Mouse (Mus musculus): ENCODE measurements around the gene Olfr424.

Olfr424 gene

GRCm38 (mm10) chr1:174131217-174131616 lies at the start of gene Olfr424:
Gene Olfr424, plus strand, starts transcription at chr1:174131517.
- no peak for DNase-seq

DNA sequence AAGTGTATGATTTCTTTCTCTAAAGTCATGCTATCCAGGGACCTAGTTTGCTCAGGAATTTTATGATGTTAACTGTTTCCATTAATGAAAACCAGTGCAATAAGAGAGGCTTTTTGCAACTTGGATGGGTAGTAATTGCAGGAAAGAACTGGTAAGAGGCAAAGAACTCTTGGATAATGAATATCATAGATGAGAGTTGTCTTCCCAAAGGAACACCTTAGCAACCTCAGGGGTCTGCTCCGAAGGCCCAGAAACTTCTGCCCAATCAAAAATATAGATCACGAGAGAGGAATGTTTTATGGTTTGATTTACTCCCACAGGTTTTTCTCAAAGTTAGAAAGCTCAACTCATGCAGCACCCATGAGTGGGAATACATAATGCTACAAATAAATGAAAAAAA lies 47.3 kb upstream of the Olfr424 start, which contains the start of gene Olfr429:
Gene Olfr429, plus strand, starts transcription at position 301 of the 400 bp plus-strand sequence.
- no peak for DNase-seq

DNA sequence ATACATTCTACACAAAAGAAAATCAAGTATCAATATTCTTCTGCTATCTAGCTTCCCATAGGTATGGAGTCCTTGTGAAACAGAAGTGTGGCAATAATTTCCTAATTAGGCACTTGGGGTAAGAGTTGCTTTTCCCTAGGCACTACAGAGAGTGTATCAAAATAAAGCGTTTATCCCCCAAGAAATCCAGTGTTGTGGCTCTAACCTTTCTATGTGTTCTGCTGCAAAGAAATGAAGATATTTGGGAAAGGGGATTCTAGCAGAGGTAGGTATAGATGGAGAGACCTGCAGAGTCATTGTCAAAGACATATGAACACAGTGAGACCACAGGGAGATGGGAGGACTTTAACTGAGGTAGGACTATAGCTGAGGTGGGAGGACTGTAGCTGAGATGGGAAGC lies 34.7 kb upstream of the Olfr424 start, which contains the start of gene Olfr427:
Gene Olfr427, plus strand, starts transcription at position 301 of the 400 bp plus-strand sequence.
- DNase-seq = no peak

GRCm38 (mm10) chr1:174103735-174104134 lies 27.6 kb upstream of the Olfr424 start:
- no peak for DNase-seq

GRCm38 (mm10) chr1:174121062-174121461 lies 10.3 kb upstream of the Olfr424 start, which contains the start of gene Olfr231:
Gene Olfr231, minus strand, starts transcription at chr1:174121162.
- no peak for DNase-seq

GRCm38 (mm10) chr1:174131999-174132398 lies 682 bp downstream of the Olfr424 start:
- no peak for DNase-seq

- DNase-seq = no peak
Measured at GRCm38 (mm10) chr1:174141384-174141783, 10.1 kb downstream of the Olfr424 start.

GRCm38 (mm10) chr1:174146696-174147095 lies 15.4 kb downstream of the Olfr424 start:
- DNase-seq = no peak

DNA sequence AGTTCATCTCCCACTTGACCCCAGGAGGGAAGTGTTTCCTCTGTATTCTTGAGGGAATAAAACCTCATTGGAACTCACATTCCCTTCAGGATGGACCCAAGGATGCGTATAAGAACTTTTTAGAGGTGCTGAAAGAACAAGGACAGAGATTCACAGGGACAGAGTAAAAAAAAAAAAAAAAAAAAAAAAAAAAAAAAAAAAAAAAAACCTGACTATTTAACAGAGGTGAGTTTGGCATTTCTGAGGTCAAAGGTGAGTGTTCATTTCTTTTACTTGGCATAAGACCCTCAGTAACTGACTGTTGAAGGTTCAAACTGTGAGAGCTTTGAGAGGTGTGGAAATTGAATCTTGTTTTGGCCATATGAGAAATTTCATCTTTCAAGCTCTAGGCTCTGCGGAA lies 18.0 kb downstream of the Olfr424 start:
- DNase-seq = no peak

GRCm38 (mm10) chr1:174155333-174155732 lies 24.0 kb downstream of the Olfr424 start, which contains the start of gene Olfr420:
Gene Olfr420, plus strand, starts transcription at chr1:174155633.
- no peak for DNase-seq

DNA sequence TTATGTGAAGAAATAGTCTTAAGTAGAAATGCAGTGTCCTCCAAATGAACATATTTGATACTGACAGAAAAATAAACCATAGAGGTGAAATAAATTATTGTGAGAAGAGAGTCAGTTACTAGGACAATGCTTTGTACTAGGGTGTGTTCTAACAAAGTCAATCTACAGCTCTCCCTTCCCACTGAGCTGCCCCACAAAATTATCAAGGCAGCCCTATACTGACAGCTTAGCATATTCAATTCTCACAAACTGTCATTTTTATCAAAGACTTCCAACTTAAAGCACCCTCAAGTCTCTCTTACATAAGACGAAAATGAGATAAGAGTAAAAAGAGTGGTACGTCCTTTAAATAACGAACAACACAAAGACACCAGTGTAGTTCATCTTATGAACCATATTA lies 26.3 kb downstream of the Olfr424 start:
- DNase-seq = no peak

- DNase-seq = no peak
Measured at GRCm38 (mm10) chr1:174158512-174158911, 27.2 kb downstream of the Olfr424 start.

DNA sequence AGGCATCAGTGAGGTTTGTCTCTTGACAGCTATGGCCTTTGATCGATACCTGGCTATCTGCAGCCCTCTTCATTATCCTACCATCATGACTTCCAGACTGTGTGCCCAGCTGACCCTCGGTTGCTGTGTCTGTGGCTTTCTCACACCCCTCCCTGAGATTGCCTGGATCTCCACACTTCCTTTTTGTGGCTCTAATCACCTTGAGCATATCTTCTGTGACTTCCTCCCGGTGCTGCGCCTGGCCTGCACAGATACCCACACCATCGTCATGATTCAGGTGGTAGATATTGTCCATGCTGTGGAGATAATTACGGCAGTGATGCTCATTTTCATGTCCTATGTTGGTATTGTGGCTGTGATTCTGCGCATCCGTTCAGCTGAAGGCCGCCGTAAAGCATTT lies 27.8 kb downstream of the Olfr424 start:
- no peak for DNase-seq

- no peak for DNase-seq
Measured at GRCm38 (mm10) chr1:174169024-174169423, 37.7 kb downstream of the Olfr424 start.

- no peak for DNase-seq
Measured at GRCm38 (mm10) chr1:174170706-174171501, 39.6 kb downstream of the Olfr424 start.

DNA sequence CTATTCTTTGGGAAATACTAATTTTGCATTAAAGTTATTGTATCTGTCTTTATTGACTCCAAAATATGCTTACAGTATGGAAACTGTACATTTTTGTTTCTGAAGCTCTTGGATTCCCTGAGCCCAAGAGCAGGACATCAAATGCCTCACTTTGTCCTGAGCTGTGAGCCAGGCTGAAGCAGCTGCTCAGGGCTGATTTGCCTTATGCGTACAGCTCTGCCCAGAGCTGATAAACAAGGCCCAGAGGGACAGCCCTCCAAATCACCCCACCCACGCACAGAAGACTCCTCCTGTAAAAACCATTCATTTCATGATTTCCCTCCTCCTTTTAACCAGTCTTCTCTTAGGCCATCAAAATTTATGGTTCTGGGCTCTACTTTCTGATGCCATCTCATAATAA lies 40.2 kb downstream of the Olfr424 start:
- no peak for DNase-seq

DNA sequence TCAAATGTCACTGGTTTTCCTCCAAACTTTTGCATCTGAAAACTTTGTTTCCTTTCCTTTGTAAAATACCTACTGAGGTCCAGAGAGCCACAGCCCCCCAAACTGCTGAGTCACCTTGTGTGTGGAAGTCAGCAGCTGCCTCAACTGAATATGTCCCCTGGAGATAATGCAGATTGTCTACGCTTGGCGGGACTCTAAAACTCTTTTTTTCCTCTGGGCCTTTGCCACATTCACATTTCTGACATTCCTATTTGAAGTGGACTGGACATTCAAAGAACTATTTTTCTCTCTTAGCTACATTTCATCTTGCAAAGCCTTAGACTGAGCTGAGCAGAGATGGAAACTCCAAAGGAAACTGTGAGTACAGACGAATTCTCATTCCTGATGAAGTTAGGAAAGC lies 41.3 kb downstream of the Olfr424 start, which contains the start of gene Spta1:
Gene Spta1, plus strand, starts transcription at position 172 of the 400 bp plus-strand sequence.
- no peak for DNase-seq

All from kidney, postnatal 14 days (tissue).